Mouse (Mus musculus) spleen, embryonic (tissue): Measurements from ENCODE around the gene Slc16a9.
"Not testable (repeated sequence)": the region's sequence is repeated elsewhere in the genome, so short reads cannot be mapped to it uniquely, and the experiment has no call there.

Experiments used
- CTCF ChIA-PET: fragments of 350-600 bp; sonication (Branson Sonifier 250); formaldehyde crosslinking; loops from one replicate; lab custom pipeline; 2022; lab: Charles Lee

Gene Slc16a9

DNA sequence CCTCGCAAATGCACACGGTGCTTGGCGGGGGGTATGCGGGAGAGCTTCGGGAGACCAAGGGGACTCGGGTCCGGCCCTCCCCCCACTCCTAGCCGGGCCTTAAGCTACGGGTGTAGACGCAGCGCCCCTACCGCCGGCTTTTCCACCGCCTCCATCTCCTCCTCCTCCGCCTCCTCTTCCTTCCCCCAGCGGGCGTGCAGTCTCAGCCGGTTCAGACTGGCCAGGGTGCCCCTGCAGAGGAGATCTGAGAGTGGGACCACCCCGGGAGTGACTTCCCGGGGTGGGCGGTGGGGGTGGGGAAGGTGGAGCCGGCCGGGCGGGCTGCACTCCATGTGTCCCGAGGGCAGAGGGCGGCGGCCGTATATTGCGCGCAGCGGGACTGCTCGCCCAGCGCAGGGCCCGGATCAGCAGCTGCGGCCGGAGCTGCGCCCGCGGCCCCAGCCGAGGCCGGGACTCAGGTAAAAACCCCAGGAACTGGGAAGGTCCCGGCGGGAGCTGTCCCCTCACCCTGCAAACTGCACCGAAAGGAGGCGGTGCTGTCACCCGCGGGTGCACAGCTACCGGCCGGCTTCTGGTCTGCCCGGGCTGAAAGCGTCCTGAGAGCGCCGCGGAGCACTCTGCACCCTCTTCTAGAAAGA is at the start of gene Slc16a9:
TSS of gene Slc16a9 (plus strand) at position 180 of the 638 bp plus-strand sequence.
- CTCF ChIA-PET = no interaction called here

DNA sequence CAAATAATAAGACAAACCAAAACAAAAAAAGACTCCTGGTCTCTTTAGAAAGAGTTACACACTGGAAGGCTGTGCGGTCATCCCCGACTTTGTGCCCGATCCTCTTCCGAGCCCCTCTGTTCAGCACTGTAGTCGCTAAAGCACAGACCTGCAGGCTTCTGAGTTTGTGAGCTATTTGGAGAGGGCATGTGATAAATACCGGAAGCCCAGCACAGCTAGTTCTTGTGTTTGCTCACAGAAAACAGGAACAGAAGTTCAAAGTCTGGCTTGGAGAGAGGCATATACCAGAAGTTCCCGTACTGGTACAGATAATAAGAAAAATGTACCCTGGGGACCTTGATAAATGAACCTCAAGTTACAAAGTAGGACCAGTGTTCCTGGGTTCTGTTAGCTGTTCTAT is 49.6 kb upstream of the Slc16a9 start:
- CTCF ChIA-PET = no interaction called here

DNA sequence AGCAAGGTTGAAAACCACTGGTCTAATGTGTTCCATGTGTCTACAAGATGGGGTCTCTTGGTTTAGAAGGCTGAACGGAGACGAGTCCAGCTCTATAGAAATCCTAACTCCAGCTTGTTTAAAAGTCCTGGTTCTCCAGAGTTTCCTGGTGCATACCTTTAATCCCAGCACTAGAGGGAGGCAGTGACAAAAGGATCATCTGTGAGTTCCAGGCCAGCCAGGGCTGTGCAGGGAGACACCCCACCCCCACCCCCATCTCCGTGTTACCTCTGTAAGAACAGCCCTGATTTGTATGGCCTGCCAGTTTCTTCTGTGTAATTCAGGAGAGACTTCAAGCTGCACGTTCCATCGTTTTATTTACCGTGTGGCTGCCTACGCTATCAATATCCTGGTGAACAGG is 49.1 kb upstream of the Slc16a9 start:
- CTCF ChIA-PET = no interaction called here

DNA sequence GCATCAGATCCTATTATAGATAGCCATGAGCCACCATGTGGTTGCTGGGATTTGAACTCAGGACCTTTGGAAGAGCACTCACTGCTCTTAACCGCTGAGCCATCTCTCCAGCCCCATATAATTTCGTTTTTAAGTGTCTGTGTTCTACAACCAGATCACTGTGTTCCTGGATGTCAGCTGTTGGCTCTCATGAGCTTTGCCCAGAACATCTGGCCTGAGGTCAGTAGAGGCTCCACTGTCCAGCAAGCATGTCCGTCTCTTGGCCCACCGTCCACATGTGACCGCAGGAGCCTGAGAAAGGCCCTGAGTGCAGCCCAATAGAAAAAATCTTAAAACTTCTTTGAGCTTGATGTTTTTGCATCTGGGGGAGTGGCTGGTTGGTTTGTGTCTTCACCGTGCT is 48.2 kb upstream of the Slc16a9 start:
- CTCF ChIA-PET = no interaction called here

DNA sequence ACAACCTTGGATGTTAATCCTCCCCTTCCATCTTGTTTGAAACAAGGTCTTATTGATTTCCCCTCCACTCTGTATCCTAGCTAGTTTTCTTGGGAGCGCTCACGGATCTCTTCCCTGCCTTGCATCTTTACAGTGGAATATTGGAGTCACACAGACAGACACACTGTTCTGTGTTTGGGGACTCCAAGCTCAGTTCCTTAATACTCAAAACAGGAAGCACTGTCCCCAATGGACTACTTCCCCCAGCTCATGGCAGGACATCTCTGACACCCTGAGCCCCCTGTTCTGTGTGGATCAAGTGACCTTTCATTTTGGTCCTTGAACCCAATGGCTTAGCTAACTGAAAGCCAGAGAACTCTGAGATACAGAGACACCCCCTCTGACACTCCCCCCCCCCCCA is 47.3 kb upstream of the Slc16a9 start:
- CTCF ChIA-PET = no interaction called here

DNA sequence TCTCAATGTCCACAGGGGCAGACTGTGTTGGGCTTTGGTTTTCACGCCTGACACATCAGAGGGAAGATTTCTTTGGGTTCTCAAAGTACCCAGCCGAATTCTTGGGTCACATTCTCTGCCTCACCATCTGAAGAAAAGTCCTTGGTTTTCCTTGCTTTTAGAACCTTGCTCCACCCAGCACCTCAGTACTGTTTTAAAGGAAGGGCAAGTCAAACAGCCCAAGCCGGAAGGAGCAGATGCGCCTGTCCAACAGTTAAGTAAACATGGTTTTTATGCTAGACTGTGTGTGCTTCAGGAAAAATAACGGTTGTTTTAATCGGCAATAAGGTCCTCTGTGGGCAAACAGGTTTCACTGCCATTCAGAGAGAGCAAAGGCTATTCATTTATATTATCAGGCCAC is 46.9 kb upstream of the Slc16a9 start:
- CTCF ChIA-PET = no interaction called here

DNA sequence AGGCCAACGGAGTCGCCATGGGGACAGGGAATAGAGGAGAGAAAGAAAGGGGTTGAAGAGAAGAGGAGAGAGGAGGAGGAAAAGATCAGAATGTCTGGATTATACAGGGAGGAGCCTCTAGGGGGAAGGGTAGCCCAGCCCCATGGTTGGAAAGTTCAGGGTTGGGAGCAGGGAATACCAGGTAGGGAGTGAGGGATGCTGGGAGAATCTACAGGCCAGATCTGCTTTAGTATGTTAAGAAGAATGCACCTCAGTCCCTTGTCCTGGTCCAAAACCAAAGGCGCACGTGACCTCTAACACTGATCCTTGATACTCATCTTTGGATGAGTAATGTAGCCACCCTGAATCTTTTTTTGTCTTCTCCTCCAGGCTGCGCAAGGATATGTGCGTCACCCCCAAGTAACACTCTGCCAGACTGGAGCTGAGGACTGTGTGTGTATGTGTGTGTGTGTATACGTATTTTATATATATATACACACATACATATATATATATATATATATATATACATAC is 45.9 kb upstream of the Slc16a9 start:
- CTCF ChIA-PET = no interaction called here

DNA sequence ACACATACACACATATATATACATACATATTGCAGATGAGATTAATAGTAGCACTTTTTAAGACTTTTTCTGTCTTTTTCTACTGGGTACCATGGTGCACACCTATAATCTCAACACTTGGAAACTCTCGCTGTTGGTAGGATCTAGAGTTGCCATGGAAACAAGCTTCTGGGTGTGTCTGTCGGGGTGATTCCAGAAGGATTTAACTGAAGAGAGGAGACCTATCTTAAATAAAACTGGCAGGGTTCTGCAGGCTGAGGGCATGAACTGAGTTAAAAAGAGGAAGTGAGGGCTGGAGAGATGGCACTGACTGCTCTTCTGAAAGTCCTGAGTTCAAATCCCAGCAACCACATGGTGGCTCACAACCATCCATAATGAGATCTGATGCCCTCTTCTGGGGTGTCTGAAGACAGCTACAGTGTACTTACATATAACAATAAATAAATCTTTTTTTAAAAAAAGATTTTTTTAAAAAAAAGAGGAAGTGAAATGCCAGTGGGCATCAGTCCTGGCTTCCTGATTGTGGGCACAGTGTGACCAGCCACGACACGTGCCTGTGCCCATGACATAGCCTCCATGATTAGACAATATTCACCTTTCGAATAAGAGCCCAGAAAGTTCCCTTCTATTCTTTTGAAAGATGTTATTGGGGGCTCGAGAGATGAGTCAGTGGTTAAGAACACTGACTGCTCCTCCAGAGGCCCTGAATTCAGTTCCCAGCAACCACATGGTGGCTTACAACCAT is 45.3 kb upstream of the Slc16a9 start:
- CTCF ChIA-PET = no interaction called here

DNA sequence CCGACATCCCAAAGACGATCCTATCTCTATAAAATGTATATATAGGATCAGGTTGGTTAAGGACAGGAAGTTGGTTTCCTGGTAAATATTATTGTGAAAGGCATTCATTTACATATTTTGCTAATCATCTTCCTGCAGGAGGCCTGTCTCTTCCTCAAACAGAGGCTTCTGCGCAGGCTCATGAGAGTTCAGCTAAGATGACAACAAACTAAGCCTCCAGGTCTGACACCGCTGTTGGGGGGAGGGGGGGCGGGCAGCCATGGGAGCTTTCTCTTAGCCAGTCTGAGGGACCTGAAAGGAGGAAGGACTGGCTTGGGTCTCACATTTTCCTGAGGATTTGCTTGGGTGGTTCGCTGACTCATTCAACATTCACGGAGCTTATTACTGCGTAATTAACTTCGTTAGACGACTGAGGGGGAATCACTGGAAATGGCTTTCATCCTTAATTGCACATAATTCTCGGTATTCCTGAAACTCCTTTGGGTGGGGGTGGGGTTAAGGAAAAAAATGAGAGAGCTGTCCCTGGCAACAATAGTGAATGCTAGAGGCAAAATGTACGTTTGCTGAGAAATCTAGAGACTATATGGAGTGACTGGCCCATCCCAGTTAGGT is 43.9 kb upstream of the Slc16a9 start:
- CTCF ChIA-PET = no interaction called here

DNA sequence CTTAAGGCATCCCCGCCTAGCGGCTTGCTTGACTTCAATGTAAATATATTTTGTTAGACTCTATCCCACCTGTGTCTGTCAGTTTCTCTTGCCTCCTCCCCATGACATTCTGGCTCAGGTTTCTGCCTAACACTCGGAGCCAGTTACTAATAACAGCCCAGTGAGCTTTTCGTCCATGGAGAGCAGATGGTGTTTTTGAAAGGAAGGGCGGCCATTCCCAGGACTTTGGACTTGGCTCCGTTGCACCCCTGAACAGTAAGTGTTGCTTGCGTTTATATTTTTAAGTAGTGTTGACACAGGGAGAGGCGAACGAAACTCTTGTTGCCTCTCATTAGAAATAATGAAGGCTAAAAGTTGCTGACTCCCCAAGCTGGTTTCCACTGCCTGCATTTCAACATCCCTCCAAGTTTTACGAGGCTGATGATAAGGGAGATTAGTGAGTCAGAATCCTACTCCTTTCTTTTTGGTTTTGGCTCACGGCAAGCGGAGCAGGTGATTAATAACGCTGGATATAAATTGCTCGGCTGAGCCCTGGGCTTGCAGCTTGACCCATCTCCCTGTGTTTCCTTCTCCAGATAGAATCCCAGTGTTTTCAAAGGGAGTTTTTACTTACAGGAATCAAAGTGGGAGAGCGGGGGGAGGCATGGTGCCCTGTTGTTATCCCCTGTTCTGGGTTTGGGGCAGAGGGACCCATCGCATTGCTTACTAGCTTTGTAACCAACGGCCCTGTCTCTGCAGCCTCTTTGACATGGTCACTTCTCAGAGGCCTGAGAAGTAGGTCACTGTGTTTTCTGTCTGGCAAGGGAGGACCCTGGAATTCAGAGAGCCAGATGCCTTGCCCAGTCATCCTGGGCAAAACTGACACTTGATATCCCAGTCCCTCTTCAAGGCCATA is 40.1 kb upstream of the Slc16a9 start, which contains the start of gene Mrln:
TSS of gene Mrln (plus strand) at position 160 of the 895 bp plus-strand sequence.
- CTCF ChIA-PET = no interaction called here

DNA sequence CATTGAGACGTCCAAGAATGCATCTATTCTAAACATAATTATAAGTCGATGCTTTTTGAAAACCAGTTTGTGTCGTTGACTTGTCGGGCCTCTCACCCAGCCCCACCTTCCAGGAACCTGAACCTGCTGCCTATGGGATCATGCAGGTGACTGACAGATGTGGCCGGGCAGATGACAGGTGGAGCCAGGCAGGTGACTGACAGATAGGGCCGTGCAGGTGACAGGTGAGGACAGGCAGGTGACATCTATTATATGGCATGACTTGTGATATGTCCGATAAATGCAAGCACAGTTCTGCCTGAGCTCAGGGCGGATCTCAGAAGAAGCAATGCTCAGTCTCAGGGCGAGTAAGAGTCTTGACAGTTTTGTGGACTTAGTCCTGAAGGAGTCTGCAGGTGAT is 33.6 kb upstream of the Slc16a9 start:
- CTCF ChIA-PET = no interaction called here

DNA sequence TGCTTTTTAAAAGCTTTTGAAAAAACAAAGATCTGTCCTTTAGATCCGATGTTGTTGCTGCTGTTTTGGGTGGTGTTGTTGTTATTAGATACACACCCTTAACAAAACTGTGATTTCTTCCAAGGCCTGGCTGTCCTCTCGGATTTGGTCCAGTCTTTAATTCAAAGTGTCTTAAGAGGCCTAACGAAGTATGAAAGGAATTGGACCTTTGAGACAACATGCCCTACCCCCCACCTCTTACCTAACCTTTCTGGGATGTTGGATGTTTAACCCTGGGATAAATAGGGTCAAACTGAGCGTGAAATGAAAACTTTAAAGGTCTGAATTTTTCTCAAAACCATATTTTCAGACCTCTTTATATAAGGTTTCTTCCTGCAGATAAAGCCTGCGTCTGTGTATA is 23.9 kb upstream of the Slc16a9 start:
- CTCF ChIA-PET = no interaction called here

DNA sequence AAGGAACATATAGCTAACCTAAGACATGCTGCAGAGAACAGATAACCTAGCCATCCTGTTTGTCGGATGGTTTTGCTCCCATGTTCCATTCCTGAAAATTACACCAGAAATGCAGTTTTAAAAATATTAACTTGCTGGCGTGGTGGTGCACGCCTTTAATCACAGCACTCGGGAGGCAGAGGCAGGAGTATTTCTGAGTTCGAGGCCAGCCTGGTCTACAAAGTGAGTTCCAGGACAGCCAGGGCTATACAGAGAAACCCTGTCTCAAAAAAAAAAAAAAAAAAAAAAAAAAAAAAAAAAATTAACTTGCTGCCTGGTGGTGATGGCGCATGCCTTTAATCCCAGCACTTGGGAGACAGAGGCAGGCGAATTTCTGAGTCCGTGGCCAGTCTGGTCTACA is 22.7 kb upstream of the Slc16a9 start:
- CTCF ChIA-PET = not testable (repeated sequence)

DNA sequence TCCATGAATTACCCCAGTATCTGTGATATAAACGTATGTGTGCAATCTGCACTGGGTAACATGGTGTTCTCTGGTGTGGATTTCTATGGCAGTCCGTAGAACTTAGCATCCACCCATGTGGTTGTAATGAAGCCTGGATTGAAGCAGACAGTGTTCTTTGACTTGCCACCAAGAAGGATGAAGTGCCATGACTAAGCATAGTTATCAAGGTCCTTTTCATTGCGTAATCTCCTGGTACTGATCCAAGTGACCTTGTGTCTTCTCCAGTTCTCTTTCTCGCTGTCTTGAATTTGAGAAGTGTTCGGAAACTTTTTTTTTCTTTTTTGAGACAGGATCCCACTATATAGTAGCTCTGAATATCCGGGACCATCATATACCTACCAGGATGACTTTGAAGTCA is 20.3 kb upstream of the Slc16a9 start:
- CTCF ChIA-PET = no interaction called here

DNA sequence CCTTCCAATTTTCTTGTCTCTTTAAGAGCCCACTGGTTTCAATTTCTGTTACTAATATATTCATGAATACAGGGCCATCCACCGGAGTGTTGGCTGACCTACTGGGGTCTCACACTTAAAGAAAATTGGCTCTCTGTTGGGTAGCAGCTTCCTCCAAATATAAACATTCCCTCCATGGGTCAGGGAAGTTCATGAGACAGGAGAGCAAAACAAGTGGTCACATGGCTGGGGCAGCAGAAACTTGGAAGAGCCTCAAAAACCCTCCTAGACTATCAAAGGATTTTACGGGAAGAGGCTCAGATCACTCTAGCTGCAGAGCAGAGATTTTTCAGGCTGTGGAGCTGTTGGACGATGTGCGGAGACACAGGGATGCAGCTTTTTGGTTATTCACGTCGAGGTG is 19.1 kb upstream of the Slc16a9 start:
- CTCF ChIA-PET = no interaction called here

DNA sequence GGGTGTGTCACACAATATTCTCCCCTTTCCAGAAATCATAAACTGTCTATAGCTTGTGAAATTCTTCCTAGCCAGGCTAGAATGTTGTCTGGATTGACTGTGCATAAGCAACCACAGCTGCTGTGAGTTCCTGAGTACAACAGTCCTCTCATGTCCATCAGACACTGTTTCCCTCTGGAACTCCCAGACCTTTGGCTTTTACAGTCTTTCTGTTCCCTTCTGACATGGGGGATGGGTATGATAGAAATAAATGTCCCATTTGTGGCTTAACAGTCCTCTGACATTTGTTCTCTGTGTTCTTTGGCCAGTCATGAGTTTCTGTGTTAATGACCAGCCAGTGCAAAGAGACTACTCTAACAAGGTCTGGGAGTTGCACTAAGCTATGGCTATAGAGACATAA is 18.3 kb upstream of the Slc16a9 start:
- CTCF ChIA-PET = no interaction called here

DNA sequence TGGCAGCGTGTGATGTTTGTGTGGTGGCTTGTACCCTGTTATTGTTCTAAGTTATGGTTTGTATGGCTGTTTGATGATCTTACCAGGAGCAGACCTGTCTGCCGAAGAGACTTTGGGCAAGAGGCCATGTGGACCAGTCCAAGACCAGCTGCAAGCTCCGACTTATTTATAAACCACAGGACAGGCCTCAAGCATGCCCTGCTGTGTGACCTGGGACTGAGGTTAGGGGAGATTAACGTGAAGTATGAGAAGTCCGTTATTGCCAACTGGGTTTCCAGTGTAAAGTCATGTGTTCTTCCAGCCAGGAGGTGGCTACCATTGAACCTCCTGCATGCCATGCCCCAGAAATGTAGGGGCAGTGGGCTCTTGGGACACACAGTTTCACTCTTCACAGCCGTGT is 14.5 kb upstream of the Slc16a9 start:
- CTCF ChIA-PET = no interaction called here

DNA sequence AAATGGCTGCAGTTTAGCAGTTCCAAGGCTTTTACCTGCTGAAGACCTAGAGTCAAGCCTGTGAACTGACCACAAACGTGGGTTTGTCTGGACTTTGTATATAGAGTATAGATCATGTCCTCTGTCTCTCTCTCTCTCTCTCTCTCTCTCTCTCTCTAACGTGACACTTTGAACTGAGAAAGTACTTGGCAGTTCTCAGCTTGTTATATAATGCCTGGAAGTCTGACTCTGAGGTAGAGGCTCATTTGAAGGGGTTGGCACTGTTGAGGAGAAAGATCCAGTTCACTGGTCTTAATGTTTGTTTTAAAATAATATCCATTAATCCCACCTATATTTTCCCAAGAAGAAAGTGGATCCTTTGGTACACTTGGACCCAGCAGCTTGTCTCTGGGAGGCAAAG is 7.0 kb upstream of the Slc16a9 start:
- CTCF ChIA-PET = no interaction called here

DNA sequence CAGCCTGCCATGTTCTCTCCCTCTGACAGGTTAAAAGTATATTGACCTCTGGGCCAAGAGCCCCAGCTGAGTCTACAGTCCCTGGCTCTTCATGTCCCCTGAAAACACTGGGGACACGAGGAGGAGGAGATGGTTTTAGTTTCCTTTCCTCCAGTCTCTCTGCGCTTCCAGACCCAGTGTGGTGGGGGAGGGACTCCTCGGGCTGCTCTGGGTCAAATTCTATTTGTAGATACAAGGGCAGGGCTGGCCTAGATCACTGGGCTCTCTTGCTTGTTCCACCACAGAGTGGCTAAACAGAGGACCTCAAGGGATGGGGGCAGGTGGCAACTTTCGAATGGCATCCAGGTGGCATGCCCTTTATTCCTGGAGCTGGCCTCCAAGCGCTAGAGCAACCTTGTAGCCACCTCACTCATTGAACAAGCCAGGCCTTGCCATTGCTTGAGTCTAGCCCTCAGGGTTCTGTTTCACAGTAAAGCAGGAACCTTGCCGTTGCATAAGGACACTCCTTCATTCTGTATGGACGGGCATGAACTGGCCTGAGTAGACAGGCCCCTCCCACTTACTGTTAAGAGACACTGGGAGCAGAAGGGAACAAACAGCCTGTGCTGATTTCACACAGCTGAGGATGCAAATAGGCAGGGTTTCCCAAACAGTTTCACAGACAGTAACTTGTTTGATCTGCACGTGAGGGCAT is 2.0 kb upstream of the Slc16a9 start:
- CTCF ChIA-PET = no interaction called here

DNA sequence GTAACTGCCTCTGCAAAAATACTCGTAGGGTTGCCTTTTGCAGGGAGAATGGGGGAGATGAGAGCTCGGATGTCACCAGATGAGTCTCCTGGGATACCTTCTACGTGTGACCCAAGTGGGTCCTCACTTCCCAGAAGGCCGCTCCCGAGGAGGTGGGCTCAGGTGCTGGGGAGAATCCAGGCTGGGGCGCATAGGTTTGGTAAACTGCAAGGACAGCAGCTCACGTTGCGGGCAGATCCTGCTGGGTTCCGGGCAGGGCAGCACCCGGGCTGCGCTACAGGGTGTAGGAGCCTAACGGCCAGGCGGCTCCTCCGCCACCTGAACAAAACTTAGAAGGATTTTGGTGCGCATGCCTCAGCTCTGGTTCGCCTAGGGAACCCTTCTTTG is 652 bp downstream of the Slc16a9 start:
- CTCF ChIA-PET = no interaction called here

DNA sequence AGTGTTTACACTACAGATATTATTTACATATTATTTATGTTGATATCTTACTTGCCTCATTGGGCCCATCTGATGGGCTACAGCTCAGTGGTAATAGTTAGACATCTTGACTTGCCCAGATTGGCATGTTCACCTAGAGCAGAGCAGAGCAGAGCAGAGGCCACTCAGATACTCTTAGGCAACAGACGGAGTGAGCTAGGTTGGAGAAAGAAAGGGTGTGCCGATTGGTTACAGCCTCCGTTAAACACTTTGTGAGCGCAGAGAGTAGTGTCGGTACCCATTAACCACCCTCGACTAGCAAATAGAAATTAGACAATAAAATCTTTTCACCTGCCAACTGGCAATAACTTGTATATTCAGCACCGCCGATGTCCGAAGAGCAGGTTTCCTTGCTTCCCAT is 1.2 kb downstream of the Slc16a9 start:
- CTCF ChIA-PET = no interaction called here
